Mouse (Mus musculus) CD4-positive, CD25-positive, alpha-beta regulatory T cell, adult 2 months (primary cell): ENCODE measurements around the gene Olfr1044.
"Not testable (repeated sequence)": the region's sequence is repeated elsewhere in the genome, so short reads cannot be mapped to it uniquely, and the experiment has no call there.

ENCODE experiments used
- DNase-seq: peaks from one replicate; pipeline ENCODE4 v3.0.0-alpha.2; 2012; ENCODE audit warnings: low read depth, low spot score

Gene Olfr1044

DNA sequence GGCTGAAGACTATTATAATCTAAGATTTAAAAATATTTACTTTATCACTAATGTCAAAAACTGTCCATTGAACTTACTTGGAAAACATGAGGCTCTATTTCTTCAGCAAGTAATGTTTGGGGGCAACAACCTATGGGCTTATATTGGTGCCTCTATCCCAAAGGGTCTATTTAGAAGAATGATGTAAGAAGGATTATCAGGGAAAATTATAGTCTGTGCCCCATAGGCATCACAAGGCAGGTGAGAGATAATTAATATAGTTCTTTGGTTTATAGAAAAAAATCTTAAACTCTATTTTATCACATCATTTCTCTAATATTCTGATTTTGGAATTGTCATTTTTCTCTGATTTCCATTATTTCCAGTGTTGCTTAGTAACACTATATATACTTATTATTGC, at the start of gene Olfr1044:
Olfr1044 (minus strand) TSS at position 101 of the 400 bp plus-strand sequence.
- no peak for DNase-seq

DNA sequence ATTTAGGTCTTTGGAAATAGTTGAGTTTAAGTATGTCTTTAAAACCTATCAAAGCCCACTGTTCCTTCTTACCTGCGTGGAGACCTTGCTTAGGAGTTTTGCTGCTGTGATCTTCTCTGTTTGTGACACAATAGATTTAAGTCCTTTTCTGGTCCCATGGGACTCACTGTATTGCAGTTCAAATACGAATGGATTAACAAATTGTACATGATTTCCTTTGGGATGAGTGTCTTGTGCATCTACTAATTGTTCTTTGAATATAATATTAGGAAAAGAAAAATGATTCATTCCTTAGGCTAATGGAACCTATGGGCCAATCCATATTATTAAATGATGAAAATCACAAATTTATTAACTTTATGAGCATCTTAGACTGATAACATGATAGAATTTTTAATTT, 41.6 kb upstream of the Olfr1044 start, which contains the start of gene Olfr1046:
Olfr1046 (minus strand) TSS at position 101 of the 400 bp plus-strand sequence.
- no peak for DNase-seq

DNA sequence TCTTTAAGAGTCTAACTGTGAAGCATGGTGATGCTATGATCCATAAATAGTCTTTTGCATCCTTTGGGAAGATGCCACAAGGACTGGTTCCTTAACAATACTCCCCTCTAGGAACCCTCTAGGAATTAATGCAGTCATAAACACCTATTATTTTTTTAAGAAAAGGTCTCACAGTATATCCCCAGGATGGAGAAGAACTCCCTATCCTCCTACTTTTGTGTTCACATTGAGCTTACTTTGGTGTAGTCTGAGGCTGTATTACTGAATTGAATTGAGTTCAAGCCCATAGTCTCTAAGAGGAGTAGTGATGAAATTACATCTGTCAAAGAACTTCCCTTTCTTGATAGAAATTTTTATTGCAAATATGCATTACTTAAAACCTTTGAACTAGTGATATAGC, 25.3 kb upstream of the Olfr1044 start, which contains the start of gene Olfr1045:
Olfr1045 (minus strand) TSS at position 101 of the 400 bp plus-strand sequence.
- DNase-seq, result no peak

DNA sequence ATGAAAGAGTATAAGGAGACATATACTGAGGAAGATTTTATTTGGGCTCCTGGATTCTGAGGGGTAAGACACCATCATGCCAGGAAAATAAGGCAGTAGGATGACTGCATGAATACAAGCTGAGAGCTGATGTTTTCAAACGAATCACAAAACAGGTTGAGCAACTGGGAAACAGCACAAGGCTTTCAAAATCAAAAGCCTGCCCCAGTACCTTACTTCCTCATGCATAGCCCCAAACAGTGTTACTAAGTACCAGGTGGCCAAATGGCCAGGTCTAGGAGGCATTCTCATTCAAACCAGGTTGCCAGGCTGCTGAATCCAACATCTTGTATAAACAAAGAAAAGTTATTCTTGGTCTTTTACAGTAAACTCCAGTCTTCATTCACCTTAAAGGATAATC, 18.2 kb upstream of the Olfr1044 start:
- DNase-seq, result no peak

DNA sequence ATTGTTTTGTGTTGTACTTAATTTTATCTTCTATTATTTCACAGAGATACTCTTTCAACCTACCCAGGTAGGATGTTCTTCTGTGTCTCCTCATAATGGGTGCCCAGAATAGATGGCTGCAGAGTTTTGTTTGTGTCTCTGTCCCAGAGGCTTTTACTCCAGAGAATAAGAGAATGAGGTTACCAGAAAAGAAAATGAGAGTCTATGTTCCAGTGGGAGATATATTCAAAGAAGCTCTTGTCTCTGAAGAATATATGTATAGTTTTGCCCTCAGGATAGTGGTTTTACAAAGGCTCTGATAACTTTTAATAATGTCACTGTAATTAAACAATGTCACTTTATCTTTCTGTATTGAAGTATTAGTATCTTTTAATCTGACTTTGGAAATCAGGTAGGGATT, 8.0 kb upstream of the Olfr1044 start, which contains the start of gene Olfr52:
Olfr52 (minus strand) TSS at position 101 of the 400 bp plus-strand sequence.
- DNase-seq, result no peak

GRCm38 (mm10) chr2:86179950-86180349, 2.3 kb upstream of the Olfr1044 start:
- DNase-seq, result no peak

GRCm38 (mm10) chr2:86175422-86175821, 2.2 kb downstream of the Olfr1044 start:
- not testable (repeated sequence) for DNase-seq

DNA sequence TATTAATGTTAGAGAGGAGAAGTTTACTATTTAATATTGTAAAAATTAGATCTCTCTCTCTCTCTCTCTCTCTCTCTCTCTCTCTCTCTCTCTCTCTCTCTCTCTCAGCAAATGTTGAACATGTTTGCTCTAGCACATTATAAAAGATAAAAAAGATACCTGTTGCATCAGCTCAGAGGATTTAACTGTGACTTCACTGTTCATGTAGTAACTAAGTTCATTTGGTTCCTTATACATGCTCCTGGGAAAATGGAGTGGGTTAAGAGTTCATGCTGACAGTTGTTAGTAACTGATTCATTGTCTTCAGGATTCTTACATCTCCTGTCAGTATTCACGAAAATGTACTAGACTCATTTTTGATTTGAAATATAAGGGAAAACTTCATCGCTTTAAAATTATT, 10.2 kb downstream of the Olfr1044 start, which contains the start of gene Olfr1043:
Olfr1043 (minus strand) TSS at position 101 of the 400 bp plus-strand sequence.
- no peak for DNase-seq

GRCm38 (mm10) chr2:86161738-86162137, 15.9 kb downstream of the Olfr1044 start, which contains the start of gene Olfr1042:
TSS of gene Olfr1042 (minus strand) at chr2:86161838.
- DNase-seq, result no peak

- no peak for DNase-seq
Observed at GRCm38 (mm10) chr2:86146632-86147031, 31.0 kb downstream of the Olfr1044 start, which contains the start of gene Olfr1040. TSS of gene Olfr1040 (minus strand) at chr2:86146732.

DNA sequence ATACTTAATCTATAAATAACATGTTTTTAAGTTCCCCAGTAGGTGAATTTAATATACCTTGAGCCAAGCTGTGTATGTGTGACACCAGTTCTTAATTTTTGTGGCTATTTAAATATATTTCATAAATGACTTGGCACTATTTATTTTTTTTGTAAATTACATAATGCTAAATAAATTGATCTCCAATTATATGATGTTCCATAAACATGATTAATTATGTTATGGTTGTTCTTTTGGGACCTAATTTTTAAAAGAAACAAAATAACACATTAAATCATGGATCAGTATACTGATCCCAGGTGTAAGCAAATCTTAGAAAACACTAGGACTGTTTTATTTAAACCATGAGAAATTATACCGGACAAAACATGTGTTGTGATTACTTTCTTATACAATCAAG, 41.8 kb downstream of the Olfr1044 start, which contains the start of gene Olfr1039:
Olfr1039 (minus strand) TSS at position 101 of the 400 bp plus-strand sequence.
- no peak for DNase-seq
